Mouse (Mus musculus) right cerebral cortex, postnatal 25 days (tissue): ENCODE results near the gene Slc6a9.
A peak's percentile ranks its signal among the peaks of the same experiment; 100 is the strongest.

Experiments used
- DNase-seq: peaks from one replicate; pipeline ENCODE4 v3.0.0; 2022

Gene Slc6a9

DNA sequence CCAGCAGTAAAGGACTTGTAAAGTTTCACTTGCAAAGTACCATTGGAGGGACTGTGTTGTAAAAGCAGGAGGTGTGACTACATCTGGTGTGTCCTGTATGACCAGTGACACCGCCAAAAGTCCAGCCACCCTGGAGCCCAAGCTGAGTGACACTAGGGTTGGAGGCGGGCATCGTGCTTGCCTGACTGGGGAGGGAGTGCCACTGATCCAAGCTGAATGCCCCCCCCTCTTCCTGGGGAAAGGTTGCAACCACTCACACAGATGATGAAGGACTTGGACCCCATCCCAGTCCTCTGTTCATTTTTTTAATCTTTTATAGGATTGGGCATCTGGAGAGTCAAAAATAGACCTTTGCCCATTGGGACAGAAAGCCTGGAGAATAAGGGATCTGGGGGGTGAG, 7.3 kb downstream of the Slc6a9 start:
- no peak for DNase-seq

DNA sequence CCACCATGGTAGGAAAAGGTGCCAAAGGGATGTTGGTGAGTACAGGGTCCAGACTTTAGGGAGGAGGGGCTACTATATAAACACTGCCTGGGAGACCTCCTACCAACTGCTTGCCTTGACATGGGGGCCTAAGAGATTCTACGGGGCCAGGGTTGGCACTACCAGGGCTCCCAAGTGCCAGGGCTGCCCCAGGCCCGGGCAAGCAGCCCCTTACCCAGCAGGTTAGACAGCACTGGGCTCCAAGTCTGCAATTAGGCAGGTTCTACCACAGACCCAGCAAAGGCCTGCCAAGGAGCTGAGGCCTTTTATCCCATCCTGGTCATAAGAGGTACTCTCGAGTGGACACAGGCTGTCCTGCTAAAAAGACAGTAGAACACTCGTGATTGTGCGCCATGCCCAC, 8.8 kb downstream of the Slc6a9 start:
- no peak for DNase-seq

DNA sequence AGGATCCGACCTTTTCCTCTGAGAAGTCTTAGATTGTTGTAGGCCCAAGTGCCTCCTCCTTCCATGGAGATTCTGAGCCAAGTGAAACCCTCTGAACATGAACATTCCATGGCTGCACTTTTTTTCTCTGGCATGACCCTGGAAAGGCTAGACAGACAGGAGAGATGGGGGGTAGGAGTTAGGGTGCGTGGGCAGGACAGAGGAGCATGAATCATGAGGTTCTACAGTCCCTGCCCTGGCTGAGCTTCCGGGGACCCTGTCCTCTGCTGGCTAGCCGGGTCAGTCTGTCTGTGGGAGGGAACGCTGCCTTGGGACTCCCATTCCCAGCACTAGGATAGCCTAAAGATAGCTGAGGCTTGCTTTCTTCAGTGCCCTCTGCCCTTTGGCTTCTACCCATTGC, 10.2 kb downstream of the Slc6a9 start:
- DNase-seq, result no peak

DNA sequence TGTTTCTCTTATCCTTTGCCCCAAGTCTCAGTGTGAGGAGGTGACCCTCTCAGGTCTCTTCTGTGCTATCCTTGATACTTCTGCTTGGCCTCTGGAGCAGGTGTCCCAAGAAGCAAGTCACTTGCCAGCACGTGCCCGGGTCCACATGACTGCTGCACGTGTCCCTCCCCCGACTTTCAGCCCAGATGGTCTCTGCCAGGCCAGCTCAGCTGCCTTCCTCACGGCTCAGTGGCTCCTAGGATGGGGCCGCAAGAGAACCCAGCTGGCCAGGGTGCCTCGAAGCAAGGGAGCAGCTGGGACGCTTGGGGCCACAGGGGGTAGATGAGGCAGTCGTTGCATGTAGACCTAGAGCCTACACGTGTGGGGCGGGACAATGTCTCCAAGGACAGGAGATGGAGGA, 11.0 kb downstream of the Slc6a9 start:
- no peak for DNase-seq

DNA sequence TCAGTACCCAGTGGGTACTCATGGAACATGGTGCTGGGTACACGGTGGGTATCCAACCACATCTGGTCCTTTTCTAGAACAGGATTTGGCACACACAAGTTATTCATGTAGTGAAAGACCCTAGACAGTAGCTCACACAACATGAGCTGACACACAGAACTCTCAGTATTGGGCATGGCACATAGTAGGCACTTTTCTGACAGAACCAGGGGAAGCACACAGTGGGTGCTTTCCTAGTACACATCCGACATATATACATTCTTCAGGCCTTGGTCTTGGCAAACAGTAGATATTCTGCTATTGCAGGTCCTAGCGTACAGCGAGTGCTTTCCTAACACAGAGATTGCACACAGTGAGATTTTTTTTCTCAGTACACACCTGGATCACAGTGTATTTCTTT, 12.0 kb downstream of the Slc6a9 start:
- DNase-seq, result no peak

DNA sequence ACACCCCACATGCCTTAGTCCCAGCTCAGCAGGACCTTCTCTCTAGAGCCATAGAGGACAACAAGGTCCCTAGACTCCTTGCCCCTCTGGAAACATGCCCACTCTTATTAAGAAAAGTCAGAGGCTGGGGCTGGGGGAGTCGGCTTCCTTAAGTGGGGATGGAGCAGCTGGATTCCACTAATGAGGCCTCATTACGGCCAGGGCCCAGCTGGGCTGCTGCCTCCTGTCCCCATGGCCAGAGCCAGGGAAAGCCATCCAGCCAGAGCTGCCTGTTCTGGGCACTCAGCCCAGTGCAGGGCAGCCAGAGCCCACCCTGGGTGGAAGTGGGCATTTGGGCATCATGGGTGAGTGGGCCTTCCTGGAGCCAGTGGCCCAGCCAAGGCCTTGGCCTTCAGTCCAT, 12.7 kb downstream of the Slc6a9 start:
- no peak for DNase-seq

DNA sequence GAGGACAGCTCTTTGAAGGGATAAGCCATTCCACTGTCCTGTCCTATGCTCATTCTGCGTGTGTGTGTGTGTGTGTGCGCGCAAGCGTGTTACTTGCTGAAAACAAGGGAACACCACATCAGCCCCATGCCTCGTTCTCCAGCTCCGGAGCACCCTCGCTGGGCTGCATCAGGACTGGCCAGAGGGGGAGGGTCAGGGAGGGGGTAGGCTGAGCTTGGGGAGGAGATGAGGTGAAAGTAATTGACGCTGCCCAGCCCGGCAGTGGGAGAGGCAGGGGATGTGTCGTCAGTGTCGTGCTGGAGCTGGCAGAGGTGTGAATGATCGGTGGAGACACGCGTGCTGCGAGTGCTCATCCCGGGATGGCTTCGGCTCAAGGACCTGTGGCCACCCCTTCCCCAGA, 14.8 kb downstream of the Slc6a9 start:
- no peak for DNase-seq

DNA sequence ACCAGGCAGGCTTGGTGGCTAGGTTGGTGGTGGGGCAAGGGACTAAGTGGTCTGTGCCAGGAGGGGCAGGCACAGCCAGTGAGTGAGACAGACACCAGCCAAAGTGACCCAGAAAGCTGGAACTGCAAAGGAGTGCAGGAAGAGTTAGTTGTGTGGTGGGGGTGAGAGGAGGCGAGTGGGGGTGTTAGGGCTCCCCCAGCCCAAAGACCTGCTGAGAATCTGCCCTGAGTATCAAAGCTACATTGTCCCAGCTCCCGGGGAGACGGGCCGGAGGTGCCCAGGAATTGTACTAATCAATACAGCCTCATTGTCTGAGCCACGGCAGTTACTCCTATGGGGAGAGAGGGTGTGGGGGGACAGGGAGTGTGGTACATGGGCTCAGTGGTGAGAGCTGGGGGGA, 15.2 kb downstream of the Slc6a9 start:
- DNase-seq, result no peak

DNA sequence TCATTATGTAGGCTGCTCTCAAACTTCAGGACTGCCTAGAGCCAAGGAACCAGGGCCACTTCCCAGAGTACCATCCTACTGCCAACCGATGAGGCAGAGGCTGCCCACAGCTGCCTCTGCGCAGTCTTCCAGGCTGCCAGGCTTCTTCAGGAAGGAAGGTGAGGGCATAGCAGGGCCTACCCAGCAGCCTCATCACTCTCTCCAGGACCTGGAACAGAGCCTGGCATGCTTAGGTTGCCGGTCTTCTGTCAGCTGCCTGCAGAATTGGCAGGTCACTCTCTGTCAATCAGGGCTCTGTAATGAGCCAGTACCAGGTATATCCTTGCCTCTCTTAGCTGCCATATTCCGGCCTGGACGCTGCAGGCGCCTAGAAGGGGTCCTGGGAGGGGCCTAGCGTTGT, 15.9 kb downstream of the Slc6a9 start:
- no peak for DNase-seq

DNA sequence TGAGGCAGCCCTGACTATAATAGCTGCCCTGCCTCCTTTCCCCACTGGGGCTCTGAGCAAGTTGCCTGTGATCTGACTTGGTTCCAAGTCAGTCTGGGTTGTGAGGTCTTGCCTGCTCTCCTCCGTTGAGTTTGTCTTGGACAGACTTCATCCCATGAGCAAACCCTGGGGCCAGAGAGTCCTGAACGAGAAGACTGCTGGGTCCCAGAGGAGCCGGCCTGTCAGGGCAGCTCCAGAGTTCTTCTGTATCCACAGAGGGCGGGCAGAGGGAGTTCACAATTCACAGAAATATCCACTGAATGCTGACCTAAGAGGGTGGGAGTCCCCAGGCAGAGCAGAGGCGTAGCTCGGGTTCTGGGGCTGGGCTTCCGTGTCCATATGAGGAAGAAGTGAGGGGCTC, 16.6 kb downstream of the Slc6a9 start:
- DNase-seq, result no peak

DNA sequence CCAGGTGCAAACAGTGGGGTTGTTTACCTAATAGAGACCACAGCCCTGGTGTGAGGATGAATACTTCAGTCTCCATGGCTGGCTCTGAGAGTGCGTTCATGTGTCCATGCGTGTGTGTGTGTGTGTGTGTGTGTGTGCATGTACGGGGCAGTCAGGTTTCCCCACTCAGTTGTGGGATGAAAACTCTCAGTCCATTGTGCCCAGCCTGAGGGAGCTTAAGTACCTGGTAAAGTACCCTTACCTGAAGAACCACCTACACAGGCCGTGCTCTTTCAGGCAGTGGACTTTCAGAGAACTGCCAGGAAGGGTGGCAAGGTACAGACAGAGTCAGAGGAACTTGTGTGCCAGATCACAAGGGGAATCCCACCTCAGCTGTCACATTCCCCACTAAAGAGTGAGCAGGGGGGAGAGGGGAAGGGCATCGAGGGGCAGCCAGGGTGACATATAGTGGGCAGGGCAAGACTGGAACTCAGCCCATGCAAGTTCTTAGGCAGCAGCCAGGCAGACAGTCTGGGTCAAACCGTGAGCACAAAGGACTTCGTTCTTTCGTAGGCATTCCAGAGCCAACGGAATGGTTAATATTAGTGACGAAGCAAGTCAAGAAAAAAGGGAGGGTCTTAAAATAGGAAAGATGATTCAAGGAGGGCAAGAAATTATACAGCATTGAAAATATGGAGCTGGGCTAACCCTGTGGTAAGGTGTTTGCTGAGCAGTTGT, 18.0 kb downstream of the Slc6a9 start:
- DNase-seq, result no peak

DNA sequence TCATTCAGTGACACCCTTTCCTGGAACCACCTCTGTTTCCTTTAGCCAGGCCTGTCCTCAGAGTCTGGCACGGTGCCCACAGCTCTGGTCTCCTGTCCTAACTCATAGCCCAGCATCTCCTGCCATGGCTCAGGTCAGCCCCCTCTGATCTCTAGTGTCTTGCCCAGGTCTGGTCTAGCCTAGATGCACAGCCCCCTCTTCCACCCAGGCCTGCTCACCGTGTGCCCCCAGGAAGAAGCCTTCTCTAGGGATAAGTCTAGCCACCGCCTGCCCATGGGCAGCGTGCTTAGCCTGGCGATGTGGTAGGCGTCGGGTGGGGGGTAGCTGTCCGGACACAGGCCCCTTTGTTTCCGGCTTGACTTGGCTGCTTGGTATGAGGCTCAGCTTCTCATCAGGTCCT, 20.8 kb downstream of the Slc6a9 start:
- no peak for DNase-seq

DNA sequence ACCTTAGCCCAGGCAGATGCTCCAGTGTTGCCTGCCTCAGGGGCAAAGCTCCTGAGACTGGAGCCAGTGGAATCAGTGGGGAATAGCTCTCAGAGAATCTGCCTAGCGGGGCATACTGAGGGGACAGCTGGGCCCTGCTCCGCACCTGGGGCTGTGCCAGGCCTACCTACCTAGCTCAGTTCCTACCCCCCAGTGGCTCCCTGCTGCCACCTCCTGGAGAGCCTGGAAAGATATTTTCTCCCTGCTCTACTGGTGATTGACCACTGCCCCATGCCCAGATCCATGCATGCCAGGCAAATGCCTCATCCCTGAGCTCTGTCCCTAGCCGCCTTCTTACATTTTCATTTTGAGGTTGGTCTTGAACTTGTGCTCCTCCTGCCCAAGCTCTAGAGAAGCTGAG, 24.5 kb downstream of the Slc6a9 start:
- peak; percentile 56 for DNase-seq

DNA sequence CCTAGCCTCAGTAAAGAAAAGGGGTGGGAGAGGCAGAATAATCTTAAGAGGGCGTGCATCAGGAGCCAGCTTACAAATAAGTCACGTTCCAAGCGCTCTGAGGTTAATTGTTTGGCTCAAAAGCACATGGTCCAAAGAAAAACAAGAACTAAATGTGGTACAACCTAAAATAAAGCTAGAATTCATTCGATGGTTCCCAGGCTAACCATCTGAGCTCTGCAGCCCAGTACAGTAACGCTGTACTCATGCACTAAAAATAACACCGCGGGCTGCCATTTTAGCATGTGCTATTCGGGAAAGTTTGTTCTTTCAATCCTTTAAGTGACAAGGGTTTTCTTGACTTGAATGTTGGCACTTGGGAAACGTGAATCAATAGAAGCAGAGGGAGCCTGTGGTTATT, 26.3 kb downstream of the Slc6a9 start:
- no peak for DNase-seq

DNA sequence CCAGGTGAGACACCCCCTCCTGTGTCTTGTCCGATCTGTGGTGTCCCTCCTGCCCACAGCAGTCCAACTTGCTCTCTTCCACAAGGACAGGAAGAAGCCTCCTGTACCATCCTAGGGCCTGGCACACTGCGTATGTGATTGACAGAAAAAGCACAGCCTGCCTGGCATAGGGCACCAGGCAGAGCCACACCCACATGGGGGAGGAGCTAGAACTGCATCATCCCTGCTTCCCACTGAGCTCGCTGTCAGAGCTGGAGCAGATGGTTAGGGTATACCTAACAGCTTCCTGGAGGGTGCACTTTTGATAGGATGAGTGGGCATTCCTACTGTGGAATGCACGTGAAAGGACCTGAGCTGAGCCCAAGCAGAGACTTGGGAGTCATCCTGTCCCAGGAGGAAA, 28.5 kb downstream of the Slc6a9 start:
- peak; percentile 66 for DNase-seq

DNA sequence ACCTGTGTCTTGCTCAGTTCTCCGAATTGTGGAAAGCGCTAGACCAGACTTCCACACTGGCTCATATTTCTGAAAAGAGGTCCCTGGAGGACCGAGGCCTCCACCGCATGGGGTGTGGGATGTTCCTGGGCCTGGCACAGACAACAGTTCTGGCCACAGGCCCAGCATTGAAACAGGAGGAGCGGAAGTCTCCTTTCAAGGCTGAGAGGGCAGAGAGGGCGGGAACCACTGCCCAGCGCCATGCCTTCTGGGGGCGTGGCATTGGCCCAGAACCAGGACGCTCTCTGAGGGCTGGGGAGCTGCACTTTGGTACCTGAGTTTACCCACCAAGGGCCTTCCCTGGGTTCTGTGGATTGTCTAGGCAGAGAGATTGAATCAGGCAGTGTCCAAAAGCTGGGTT, 31.8 kb downstream of the Slc6a9 start:
- DNase-seq, result no peak

DNA sequence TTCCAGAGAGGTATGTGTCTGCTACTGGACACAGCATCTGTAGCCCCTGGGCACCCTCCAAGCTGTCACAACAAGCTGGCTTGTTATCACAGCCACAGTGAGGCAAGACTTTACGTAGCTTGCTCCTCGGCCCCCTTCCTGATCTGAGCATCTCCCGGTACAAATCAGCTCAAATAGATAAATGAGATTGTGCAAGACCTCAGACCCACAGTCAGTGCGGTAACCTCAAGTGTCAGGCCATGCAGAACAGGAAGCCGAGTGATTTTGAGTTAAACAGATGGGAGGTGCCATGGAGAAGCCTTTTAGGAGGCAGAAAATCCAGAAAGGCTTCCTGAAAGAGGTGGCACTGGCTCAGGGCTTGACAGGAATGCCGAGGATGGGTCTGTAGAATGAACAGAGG, 32.7 kb downstream of the Slc6a9 start:
- DNase-seq, result no peak

DNA sequence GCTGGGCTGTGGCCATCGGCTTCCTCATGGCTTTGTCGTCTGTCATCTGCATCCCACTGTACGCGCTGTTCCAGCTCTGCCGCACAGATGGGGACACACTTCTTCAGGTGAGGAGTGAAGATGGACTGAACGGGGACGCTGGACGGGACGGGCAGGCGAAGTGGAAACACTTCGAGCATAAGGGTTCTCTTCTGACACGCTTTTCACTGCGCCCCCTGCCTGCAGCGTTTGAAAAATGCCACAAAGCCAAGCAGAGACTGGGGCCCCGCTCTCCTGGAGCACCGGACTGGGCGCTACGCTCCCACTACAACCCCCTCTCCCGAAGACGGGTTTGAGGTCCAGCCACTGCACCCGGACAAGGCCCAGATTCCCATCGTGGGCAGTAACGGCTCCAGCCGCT, 33.5 kb downstream of the Slc6a9 start:
- DNase-seq, result no peak

DNA sequence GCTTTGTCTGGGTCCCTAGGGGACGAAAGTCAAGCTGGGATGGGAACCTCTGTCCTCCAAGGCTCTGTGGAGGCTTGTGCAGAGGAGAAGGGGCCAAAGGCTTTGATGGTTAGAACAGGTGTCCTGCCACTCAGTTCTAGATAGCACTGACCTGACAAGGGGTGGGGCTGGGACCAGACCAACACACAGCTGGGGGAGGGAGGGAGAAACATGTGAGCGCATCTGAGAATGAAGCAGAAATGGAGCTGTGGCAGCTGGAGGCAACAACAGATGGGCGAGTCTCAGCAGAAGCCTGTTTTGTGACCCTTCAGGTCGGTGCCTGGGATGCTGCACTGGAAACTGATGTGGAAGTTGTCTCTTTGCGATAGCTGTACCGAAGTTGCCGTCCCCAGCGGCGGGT, 35.0 kb downstream of the Slc6a9 start:
- no peak for DNase-seq

DNA sequence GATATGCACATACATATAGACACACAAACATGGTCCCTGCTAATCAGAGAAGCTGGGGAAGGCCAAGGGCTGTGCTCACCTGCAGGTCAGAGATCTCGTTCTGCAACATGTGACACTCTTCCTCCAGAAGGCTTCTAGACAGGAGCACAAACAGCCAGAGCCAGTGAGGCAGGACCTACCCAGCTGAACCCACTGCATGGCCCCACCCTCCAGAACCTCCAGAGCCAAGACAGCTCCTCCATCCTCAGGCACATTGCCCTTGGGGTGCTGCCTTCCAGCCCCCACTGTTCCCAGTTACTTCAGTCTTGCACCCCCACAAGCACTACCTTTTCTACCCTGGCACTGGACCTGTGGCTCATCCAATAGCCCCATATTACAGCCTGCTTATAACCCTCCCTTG, 36.1 kb downstream of the Slc6a9 start:
- no peak for DNase-seq

DNA sequence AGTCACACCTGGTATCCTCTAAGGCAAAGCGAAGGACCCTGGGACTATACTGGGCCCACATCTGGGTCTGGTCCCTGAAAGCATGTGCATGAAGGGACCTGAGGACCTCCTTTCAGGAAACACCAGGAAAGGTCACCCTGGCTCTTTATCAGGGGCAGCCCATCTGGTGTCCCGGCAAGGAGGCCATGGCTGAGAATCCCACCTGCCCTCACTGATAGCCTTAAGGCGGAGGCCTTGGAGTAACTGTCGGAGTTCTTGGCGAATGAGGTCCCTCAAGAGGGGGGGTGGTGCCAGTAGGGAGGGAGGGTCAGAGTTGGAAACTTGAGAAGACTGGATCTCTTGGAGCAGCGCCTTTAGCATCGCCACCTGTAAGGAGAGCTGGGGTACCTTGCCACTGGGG, 37.5 kb downstream of the Slc6a9 start:
- no peak for DNase-seq

DNA sequence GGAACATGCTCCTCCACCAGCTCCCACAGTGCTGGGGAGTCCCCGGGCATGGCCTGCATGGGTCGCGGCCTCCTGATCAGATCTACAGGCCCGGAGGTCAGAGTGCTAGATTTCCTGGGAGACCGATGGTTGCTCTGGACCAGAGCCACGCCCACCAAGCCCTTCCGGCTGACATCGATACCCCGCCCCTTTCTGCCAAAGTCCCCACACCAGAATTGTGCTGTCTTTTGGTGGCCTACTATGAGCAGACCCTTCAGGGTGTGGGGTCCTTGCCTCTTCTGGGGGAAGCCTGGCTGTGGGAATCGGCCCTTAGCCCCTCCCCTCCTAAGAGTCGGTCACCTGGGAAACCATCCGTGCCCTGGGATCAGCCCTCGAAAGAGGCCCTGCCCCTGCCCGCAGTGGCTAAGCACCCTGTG, 38.2 kb downstream of the Slc6a9 start, which contains the start of gene Ccdc24:
Gene Ccdc24, minus strand, starts transcription at position 87 of the 416 bp plus-strand sequence.
- DNase-seq, result no peak

DNA sequence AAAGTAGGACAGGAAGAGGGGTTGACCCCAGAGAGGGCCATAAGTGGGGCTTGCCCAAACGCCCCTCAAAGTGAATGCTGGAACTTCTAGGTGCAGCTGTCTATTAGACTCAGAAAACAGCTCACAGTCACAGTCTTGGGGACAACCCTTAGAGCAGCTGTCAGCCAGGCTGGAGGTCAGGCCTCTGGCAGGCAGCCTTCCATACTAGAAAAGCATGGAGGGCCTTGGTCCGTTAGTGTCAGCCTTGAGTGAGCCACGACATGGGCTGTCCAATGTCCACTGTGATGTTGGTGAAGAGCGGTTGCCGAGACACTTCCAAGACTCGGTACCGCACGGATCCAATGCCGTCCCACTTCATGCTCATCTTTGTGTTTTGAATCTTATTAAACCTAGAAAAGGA, 39.3 kb downstream of the Slc6a9 start:
- no peak for DNase-seq

DNA sequence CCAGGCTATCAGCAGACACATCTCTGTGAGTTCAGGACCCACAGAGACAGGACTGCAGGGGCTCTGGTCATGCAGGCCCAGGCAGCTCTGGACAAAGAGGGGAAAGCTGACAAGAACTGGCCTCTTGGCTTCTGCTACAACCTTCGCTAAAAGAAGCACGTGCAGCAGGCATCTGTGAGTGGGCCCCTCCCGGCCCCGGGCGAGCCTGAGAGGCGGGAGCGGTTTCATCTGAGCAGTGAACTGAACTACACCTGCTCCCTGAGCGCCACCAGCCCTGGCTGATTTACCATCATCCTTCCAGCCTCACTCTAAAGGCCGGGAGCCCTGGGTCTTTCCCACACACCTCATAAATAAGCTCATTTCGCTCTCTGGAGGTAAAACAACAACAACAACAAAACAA, 44.0 kb downstream of the Slc6a9 start:
- no peak for DNase-seq

DNA sequence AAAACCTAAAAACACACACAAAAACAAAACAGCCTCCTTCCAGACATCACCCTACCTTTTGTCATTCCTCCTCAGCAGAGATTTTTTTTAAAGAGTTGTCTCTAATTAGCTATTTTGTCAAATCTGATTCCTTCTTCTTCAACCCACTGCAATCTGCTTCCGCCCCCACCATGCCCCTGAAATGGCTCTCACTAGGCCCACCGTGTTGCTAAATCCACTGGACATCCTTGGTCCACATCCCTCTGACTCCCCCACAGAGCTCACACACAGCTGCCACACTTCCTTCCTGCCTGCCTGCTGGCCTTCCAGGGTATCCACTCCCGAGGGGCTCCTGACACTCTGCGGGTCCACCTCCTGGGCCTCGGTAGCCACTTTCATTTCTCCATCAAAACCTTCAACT, 44.4 kb downstream of the Slc6a9 start:
- DNase-seq, result no peak
